Mouse (Mus musculus) hematopoietic multipotent progenitor cell, adult 10-12 weeks (in vitro differentiated cells): ENCODE results near the gene Slc7a12. TPM values are rescaled to one million over a fixed set of nuclear protein-coding genes. Genes with fewer than 3 reads are reported as not detected.

Source experiments
- polyA plus RNA-seq: library from polyadenylated mRNA; stranded (reverse); fragments of >175 nt; gene quantifications from 2 replicates; pipeline ENCODE4 v1.2.3, GENCODE M21; 2012; ENCODE audit warnings: low replicate concordance

Slc7a12 gene
- not detected in 2 replicates for polyA plus RNA-seq

GRCm38 (mm10) chr3:14480397-14480796 is at the start of gene Slc7a12:
Slc7a12 (plus strand) TSS chr3:14480697.

Other genes with a start within 250 kb of the Slc7a12 start
- 2.5 and 14.1 TPM in 2 replicates for gene 1810022K09Rik, start 130.6 kb downstream of the Slc7a12 start, polyA plus RNA-seq
- gene Car13, start 161.0 kb downstream of the Slc7a12 start, polyA plus RNA-seq: 0.48 and 0.68 TPM in 2 replicates